Mouse (Mus musculus): ENCODE measurements around the gene Ptpn21. TPM values are rescaled to one million over a fixed set of nuclear protein-coding genes. Genes with fewer than 3 reads are reported as not detected.

The Ptpn21 gene
- polyA plus RNA-seq, 1 experiment from 2014 or later: 10.6 TPM

GRCm38 (mm10) chr12:98721030-98721429 lies 16.2 kb downstream of the Ptpn21 start:
- Histone ChIP-seq H3K9ac (no peak overlapping the region), H3K4me3 (replicated peaks) (no peak overlapping the region), H3K27me3 (no peaks in the 10 kb centered on the region), H3K36me3 (no peaks in the 10 kb centered on the region), H3K27ac (replicated peaks) (no peak overlapping the region; the same call in 1 of the 2 replicates), H3K9me3 (replicated peaks) (no peaks in the 10 kb centered on the region), H3K4me1 (no peaks in the 10 kb centered on the region), H3K4me2 (replicated peaks) (no peak overlapping the region)
- ATAC-seq (ENCODE audit: insufficient number of reproducible peaks, low FRiP score, low TSS enrichment, low read depth): no peak
- 69% methylated on average over 3 of the region's 3 CpGs for WGBS

- Histone ChIP-seq H3K4me3 (replicated peaks) (no peak overlapping the region), H3K9ac (no peak overlapping the region), H3K27ac (replicated peaks) (no peak overlapping the region; the same call in 1 of the 2 replicates), H3K4me1 (no peaks in the 10 kb centered on the region), H3K9me3 (replicated peaks) (no peaks in the 10 kb centered on the region), H3K27me3 (no peaks in the 10 kb centered on the region), H3K4me2 (replicated peaks) (no peak overlapping the region), H3K36me3 (no peaks in the 10 kb centered on the region)
- ATAC-seq (ENCODE audit: insufficient number of reproducible peaks, low FRiP score, low TSS enrichment, low read depth): peak; percentile 43; the same call in 1 of the 2 replicates
- WGBS: 26% methylated on average over 3 of the region's 3 CpGs
Observed at GRCm38 (mm10) chr12:98720628-98721027, 16.6 kb downstream of the Ptpn21 start.

GRCm38 (mm10) chr12:98716142-98716541 lies 21.1 kb downstream of the Ptpn21 start:
- H3K4me3 ChIP-seq (replicated peaks): no peak overlapping the region
- ATAC-seq (ENCODE audit: insufficient number of reproducible peaks, low FRiP score, low TSS enrichment, low read depth): no peak
- H3K36me3 ChIP-seq: no peaks in the 10 kb centered on the region
- no peak overlapping the region for H3K9ac ChIP-seq
- WGBS: 89% methylated on average over 2 of the region's 2 CpGs
- no peaks in the 10 kb centered on the region for H3K9me3 ChIP-seq (replicated peaks)
- H3K27ac ChIP-seq (replicated peaks): no peak overlapping the region
- 0 out of 2 replicates have a peak, but pooled peaks cover 3% of the 10 kb centered on the region for H3K4me1 ChIP-seq
- H3K4me2 ChIP-seq (replicated peaks): no peak overlapping the region
- no peaks in the 10 kb centered on the region for H3K27me3 ChIP-seq

GRCm38 (mm10) chr12:98714757-98715156 lies 22.4 kb downstream of the Ptpn21 start:
- H3K4me1 ChIP-seq: 0 out of 2 replicates have a peak, but pooled peaks cover 3% of the 10 kb centered on the region
- H3K27ac ChIP-seq (replicated peaks): no peak overlapping the region
- no peak for ATAC-seq (ENCODE audit: insufficient number of reproducible peaks, low FRiP score, low TSS enrichment, low read depth)
- H3K36me3 ChIP-seq: no peaks in the 10 kb centered on the region
- no peaks in the 10 kb centered on the region for H3K9me3 ChIP-seq (replicated peaks)
- no peak overlapping the region for H3K9ac ChIP-seq
- no peak overlapping the region for H3K4me3 ChIP-seq (replicated peaks)
- no peaks in the 10 kb centered on the region for H3K27me3 ChIP-seq
- no peak overlapping the region for H3K4me2 ChIP-seq (replicated peaks)
- 31% methylated on average over 11 of the region's 11 CpGs for WGBS

- 0 out of 2 replicates have a peak, but pooled peaks cover 3% of the 10 kb centered on the region for H3K4me1 ChIP-seq
- no peak overlapping the region for H3K9ac ChIP-seq
- no peaks in the 10 kb centered on the region for H3K36me3 ChIP-seq
- H3K4me2 ChIP-seq (replicated peaks): no peak overlapping the region
- no peak for ATAC-seq (ENCODE audit: insufficient number of reproducible peaks, low FRiP score, low TSS enrichment, low read depth)
- WGBS: 43% methylated on average over 7 of the region's 7 CpGs
- H3K27ac ChIP-seq (replicated peaks): no peak overlapping the region
- H3K9me3 ChIP-seq (replicated peaks): no peaks in the 10 kb centered on the region
- no peaks in the 10 kb centered on the region for H3K27me3 ChIP-seq
- no peak overlapping the region for H3K4me3 ChIP-seq (replicated peaks)
Observed at GRCm38 (mm10) chr12:98713621-98714103, 23.5 kb downstream of the Ptpn21 start.

- Histone ChIP-seq H3K4me1 (0 out of 2 replicates have a peak, but pooled peaks cover 3% of the 10 kb centered on the region), H3K9ac (no peak overlapping the region), H3K4me2 (replicated peaks) (no peak overlapping the region), H3K4me3 (replicated peaks) (no peak overlapping the region), H3K27ac (replicated peaks) (no peak overlapping the region), H3K9me3 (replicated peaks) (no peaks in the 10 kb centered on the region), H3K36me3 (no peaks in the 10 kb centered on the region), H3K27me3 (no peaks in the 10 kb centered on the region)
- no peak for ATAC-seq (ENCODE audit: insufficient number of reproducible peaks, low FRiP score, low TSS enrichment, low read depth)
- 65% methylated on average over 6 of the region's 6 CpGs for WGBS
Observed at GRCm38 (mm10) chr12:98712819-98713218, 24.4 kb downstream of the Ptpn21 start.

- no peak overlapping the region for H3K9ac ChIP-seq
- H3K27ac ChIP-seq (replicated peaks): no peak overlapping the region
- no peaks in the 10 kb centered on the region for H3K27me3 ChIP-seq
- no peak for ATAC-seq (ENCODE audit: insufficient number of reproducible peaks, low FRiP score, low TSS enrichment, low read depth)
- H3K9me3 ChIP-seq (replicated peaks): no peaks in the 10 kb centered on the region
- H3K4me2 ChIP-seq (replicated peaks): no peak overlapping the region
- no peaks in the 10 kb centered on the region for H3K4me1 ChIP-seq
- H3K4me3 ChIP-seq (replicated peaks): no peak overlapping the region
- peaks cover 9% of the 10 kb centered on the region; the same call in 1 of the 2 replicates for H3K36me3 ChIP-seq
- WGBS: 85% methylated on average over 10 of the region's 10 CpGs
Observed at GRCm38 (mm10) chr12:98703961-98704360, 33.2 kb downstream of the Ptpn21 start.

- Histone ChIP-seq H3K9me3 (replicated peaks) (no peaks in the 10 kb centered on the region), H3K36me3 (peaks cover 9% of the 10 kb centered on the region; the same call in 1 of the 2 replicates), H3K27me3 (no peaks in the 10 kb centered on the region), H3K4me3 (replicated peaks) (no peak overlapping the region), H3K4me1 (no peaks in the 10 kb centered on the region), H3K4me2 (replicated peaks) (no peak overlapping the region), H3K9ac (no peak overlapping the region), H3K27ac (replicated peaks) (no peak overlapping the region)
- no peak for ATAC-seq (ENCODE audit: insufficient number of reproducible peaks, low FRiP score, low TSS enrichment, low read depth)
- WGBS: 40% methylated on average over 2 of the region's 2 CpGs
Observed at GRCm38 (mm10) chr12:98703554-98703953, 33.7 kb downstream of the Ptpn21 start.

GRCm38 (mm10) chr12:98701564-98701963 lies 35.6 kb downstream of the Ptpn21 start:
- Histone ChIP-seq H3K27me3 (no peaks in the 10 kb centered on the region), H3K9me3 (replicated peaks) (no peaks in the 10 kb centered on the region), H3K4me3 (replicated peaks) (no peak overlapping the region), H3K9ac (no peak overlapping the region), H3K4me2 (replicated peaks) (no peak overlapping the region), H3K27ac (replicated peaks) (no peak overlapping the region), H3K4me1 (no peaks in the 10 kb centered on the region), H3K36me3 (peaks cover 12% of the 10 kb centered on the region; the same call in 1 of the 2 replicates)
- 79% methylated on average over 9 of the region's 9 CpGs for WGBS
- no peak for ATAC-seq (ENCODE audit: insufficient number of reproducible peaks, low FRiP score, low TSS enrichment, low read depth)

GRCm38 (mm10) chr12:98697202-98697601 lies 40.0 kb downstream of the Ptpn21 start:
- Histone ChIP-seq H3K4me1 (no peaks in the 10 kb centered on the region), H3K27ac (replicated peaks) (no peak overlapping the region), H3K27me3 (no peaks in the 10 kb centered on the region), H3K4me3 (replicated peaks) (no peak overlapping the region), H3K36me3 (peaks cover 25% of the 10 kb centered on the region), H3K9me3 (replicated peaks) (no peaks in the 10 kb centered on the region), H3K4me2 (replicated peaks) (no peak overlapping the region), H3K9ac (no peak overlapping the region)
- ATAC-seq (ENCODE audit: insufficient number of reproducible peaks, low FRiP score, low TSS enrichment, low read depth): no peak
- WGBS: 41% methylated on average over 5 of the region's 5 CpGs

- Histone ChIP-seq H3K27ac (replicated peaks) (no peak overlapping the region), H3K36me3 (peaks cover 32% of the 10 kb centered on the region), H3K9ac (no peak overlapping the region), H3K4me3 (replicated peaks) (no peak overlapping the region), H3K4me2 (replicated peaks) (no peak overlapping the region), H3K9me3 (replicated peaks) (no peaks in the 10 kb centered on the region), H3K27me3 (no peaks in the 10 kb centered on the region), H3K4me1 (no peaks in the 10 kb centered on the region)
- WGBS: 88% methylated on average over 8 of the region's 8 CpGs
- no peak for ATAC-seq (ENCODE audit: insufficient number of reproducible peaks, low FRiP score, low TSS enrichment, low read depth)
Observed at GRCm38 (mm10) chr12:98690230-98690629, 47.0 kb downstream of the Ptpn21 start.

GRCm38 (mm10) chr12:98683574-98683973 lies 53.6 kb downstream of the Ptpn21 start:
- ATAC-seq (ENCODE audit: insufficient number of reproducible peaks, low FRiP score, low TSS enrichment, low read depth): no peak
- H3K27ac ChIP-seq (replicated peaks): no peak overlapping the region
- H3K4me1 ChIP-seq: no peaks in the 10 kb centered on the region
- no peaks in the 10 kb centered on the region for H3K9me3 ChIP-seq (replicated peaks)
- 71% methylated on average over 6 of the region's 6 CpGs for WGBS
- H3K27me3 ChIP-seq: no peaks in the 10 kb centered on the region
- no peak overlapping the region for H3K4me2 ChIP-seq (replicated peaks)
- peaks cover 35% of the 10 kb centered on the region for H3K36me3 ChIP-seq
- H3K4me3 ChIP-seq (replicated peaks): no peak overlapping the region
- H3K9ac ChIP-seq: no peak overlapping the region
